Mouse (Mus musculus) left cerebral cortex, postnatal 25 days (tissue): Measurements from ENCODE around the gene Ebp. TPM values are rescaled to one million over a fixed set of nuclear protein-coding genes. Genes with fewer than 3 reads are reported as not detected.

Experiments
- DNase-seq, 2 experiments: peaks; one replicate each; pipeline ENCODE4 v3.0.0; 2022; ENCODE audit warnings: low spot score in 2 of 2, mixed read lengths in 1 of 2
- intact Hi-C: fragments of 180-260 bp; cut with DNase I; formaldehyde crosslinking; loops from one replicate; pipeline ENCODE4 v1.15.1; 2025
- total RNA-seq, 2 experiments: library from RNA; stranded (reverse); gene quantifications; 2 replicates each; pipeline ENCODE4 v1.2.3; 2021

Ebp gene
- total RNA-seq, 2 experiments from 2014 or later: 35.6 to 41.4 TPM

GRCm38 (mm10) chrX:8192640-8193418, 483 bp downstream of the Ebp start:
- intact Hi-C loops: loop anchor here (5.0 kb wide), 1 partner anchor 59 kb away; the partner anchor contains the start of gene Ftsj1
- DNase-seq: peak; percentile 74 to 90

DNA sequence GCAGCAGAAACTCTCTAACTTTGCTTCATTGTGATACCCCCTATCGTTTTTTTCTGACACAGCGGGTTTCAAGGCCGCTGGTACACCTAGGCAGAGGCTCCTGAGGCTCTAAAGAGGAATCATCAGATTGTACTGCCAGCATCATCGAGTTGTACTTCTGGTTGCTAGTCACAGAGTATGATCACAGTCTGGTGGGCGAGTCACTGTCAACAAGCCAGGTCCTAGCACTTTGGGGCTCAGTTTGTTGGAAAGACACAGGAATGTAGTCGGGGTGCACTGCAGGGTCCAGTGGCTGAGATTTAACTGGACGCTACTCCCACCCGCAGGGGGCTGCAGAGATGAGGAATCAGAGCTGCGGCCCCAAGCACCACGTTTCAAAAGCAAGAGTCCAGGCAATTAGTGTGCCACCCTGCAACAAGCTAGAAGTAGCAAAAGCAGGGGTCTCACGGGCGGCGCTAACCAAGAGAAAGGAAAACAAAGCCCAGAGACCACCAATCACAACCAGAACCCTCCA, 1.1 kb downstream of the Ebp start:
- DNase-seq: peak; percentile 11 to 13
- intact Hi-C loops: loop anchor here (5.0 kb wide), 1 partner anchor 60 kb away; the partner anchor contains the start of gene Ftsj1

DNA sequence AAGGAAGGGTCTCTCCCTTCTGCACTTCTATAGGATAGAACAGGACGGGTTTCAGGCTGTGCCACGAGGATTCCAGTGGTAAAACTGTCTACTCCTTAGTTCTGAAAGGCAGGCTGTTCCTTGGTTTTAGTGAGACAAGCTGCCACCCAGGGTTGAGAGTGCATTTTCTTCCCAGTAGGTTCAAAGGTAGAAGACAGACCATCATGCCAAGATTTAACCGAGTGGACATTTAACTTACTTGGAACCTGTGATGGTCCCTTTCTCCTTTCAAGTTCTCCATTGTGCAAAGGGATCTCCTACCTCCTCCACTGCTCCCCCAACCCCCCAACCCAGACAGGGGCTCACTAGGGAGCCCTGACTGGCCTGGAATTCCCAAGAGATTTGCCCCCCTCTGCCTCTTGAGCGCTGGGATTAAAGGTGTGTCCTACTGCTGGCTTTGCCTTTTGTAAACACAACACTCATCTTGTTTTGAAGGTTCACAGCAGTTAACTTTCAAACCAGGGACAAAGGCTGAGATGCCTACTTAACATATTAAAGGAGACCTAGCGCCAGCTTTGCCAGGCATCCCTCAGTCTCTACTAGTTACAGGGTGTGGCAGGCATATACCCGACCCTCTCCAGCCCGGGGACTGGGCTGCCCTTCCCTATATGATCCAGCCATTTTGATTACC, 10.3 kb downstream of the Ebp start:
- no peak for DNase-seq
- intact Hi-C loops: no loop called here

DNA sequence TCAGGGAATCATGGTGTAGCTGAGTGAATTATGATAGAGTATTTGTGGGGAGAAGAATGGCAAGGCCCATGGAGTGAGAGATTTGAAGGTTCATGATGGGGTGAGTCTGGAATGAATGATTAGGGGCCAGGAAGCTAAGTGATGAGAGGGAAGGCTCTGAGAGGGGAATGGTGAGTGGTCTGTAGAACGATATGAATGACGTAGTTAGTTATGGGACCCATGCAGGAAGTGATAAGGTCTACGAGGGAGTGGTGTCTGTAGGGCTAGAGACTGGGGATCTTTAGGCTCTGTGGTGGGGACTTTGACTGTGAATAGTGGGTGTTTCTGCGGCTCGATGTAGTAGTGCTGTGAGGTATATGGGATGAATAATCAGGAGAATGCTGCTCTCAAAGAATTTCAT, 13.7 kb downstream of the Ebp start:
- intact Hi-C loops: no loop called here
- DNase-seq: no peak

DNA sequence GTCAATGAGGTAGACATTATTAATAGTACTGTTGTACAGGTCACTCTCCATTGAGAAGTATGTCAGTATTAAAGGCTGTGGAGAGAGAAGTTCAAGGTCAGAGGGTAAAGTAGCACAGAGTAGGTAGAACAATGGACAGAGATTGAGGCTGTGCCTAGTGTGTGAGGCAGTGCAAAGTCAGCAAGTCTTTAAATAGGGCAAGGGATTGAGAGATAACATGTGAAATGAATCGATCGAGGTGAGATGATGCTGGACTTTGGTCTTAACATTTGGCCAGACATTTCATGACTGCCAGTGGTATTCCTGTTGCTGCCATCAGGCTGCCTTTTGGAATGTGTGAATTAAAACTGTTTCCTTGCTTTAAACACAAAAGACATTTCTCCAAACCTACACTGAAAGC, 14.4 kb downstream of the Ebp start:
- intact Hi-C loops: no loop called here
- DNase-seq: no peak

GRCm38 (mm10) chrX:8175504-8176385, 17.6 kb downstream of the Ebp start, which contains the start of gene Tbc1d25:
Gene Tbc1d25 (minus strand): TSS chrX:8176181.
- DNase-seq: peak; percentile 80 to 88
- intact Hi-C loops: no loop called here

- DNase-seq: no peak
- intact Hi-C loops: no loop called here
Observed at GRCm38 (mm10) chrX:8175169-8175503, 18.2 kb downstream of the Ebp start.

GRCm38 (mm10) chrX:8167716-8168647, 25.3 kb downstream of the Ebp start:
- intact Hi-C loops: no loop called here

GRCm38 (mm10) chrX:8164471-8164870, 28.8 kb downstream of the Ebp start:
- DNase-seq: no peak
- intact Hi-C loops: no loop called here

More at GRCm38 (mm10) chrX:8167716-8168647, 25.3 kb downstream of the Ebp start:
- no peak for DNase-seq

GRCm38 (mm10) chrX:8163076-8163475, 30.2 kb downstream of the Ebp start:
- intact Hi-C loops: no loop called here
- peak in 1 of 2 experiments; percentile 72 for DNase-seq

DNA sequence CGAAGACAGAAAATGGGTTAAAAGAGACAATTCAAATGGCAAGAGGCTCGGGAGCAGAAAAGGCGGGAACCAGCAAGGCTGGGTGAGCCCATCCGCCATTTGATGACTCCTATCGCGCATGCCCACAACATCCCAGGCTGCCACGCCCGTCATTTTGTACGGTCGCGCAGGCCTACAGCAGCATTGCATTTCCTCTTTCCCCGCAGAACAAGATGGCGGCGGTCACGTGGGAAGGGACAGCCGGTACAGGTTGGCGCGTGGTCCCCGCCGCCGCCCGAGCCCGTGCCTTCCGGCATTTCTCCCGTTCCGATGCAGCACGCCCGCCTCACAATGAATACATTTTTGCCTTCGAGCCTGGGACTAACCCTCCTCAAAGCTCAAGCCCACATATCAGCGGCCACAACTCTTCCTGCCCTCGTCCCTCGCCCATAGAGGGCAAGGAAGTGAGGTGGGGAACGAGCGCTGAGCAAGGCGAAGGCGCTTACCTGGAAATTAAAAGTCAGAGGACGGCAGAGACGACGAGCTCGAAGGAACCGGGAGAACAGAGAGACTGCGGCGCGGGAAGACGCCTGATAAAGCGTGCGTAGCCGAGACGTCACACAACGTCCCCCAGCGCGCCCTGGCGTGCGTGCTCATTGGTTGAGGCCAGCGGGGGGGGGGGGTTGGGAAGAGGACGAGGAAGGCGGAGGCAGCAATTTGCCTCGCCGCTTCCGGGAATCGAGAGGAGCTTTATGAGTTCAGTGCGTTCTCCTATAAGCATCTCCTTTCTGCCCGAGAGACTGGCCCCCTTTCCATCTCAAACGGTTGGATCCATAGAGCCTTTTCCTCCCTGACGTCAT, 47.9 kb downstream of the Ebp start, which contains the start of gene Rbm3:
Gene Rbm3 (minus strand): TSS at position 728 of the 839 bp plus-strand sequence.
- peak; percentile 86 to 92 for DNase-seq
- intact Hi-C loops: loop anchor here (1.0 kb wide), 1 partner anchor 13 kb away; the partner anchor contains the start of gene Wdr13

- intact Hi-C loops: no loop called here
- no peak for DNase-seq
Observed at GRCm38 (mm10) chrX:8143750-8144149, 49.6 kb downstream of the Ebp start.

DNA sequence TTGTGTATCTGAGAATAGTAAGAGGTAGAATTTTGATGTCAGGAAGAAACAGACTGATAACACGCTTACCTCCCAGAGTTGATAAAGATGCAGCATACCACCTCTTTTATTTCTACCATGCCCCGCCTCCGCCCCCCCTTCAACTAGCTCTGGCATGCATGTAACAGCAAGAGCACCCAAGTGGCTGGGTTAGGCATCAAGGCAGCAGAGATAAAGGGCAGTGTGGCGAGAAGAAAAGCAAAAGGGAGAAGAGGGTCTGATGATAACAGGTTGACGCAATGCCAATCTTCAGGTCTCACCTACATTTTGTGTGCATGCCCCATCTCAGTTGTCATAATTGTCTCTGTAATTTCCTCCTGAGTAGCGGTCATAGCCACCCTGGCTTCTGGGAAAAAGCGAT, 50.4 kb downstream of the Ebp start:
- no peak for DNase-seq
- intact Hi-C loops: no loop called here

DNA sequence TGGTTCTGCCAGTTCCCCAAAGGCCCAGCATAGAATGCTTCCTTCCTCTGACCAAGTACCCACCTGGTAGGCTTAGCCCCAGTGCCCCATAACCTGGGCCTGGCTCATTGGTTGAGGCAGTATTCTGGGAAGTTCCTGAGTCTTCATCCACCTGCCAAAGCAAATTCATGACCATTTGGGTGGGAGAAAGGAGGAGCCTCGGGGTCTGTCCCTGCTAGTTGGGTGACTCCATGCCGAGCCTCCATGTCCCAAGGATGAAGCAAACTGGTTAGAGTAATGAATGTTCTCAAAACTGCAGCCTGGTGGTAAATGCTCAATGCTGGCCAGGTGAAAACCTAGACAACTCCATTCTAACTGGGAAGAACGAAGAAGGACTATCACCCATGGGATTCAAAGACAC, 52.3 kb downstream of the Ebp start:
- intact Hi-C loops: no loop called here
- DNase-seq: no peak

DNA sequence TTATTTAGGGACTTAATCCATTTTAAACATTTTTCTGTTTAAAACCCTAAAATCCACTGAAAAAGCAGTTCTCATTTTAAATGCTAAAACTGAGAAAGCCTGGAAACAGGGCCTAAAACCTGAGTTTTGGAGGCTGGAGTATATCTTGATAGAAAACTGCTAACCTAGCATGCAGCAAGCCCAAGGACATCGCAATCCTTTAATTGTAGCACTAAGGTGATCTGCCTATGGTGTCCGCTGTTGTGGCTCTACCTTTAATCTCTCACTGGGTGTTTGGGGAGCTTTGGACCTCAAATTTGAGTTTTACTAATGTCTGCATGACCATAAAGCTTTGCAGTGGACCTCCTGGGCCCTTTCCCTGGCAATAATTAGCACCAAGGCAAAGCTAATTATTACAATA, 52.9 kb downstream of the Ebp start:
- no peak for DNase-seq
- intact Hi-C loops: no loop called here

DNA sequence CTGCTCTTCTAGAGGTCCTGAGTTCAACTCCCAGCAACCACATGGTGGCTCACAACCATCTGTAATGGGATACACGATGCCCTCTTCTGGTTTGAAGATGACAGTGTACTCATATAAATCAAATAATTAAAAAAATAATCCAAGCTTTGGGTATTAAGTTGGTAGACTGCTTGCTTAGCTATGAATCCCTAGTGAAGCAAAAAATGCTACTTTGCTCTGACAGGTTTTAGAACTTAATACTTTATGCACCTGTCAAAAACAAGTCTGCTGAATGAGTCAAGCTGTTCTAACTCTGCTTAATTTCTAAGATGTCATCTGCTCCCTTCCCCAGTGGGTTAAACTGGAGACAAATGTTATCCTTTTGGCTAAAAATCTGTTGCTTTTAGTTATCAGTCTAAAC, 53.8 kb downstream of the Ebp start:
- intact Hi-C loops: no loop called here

GRCm38 (mm10) chrX:8135886-8136285, 57.4 kb downstream of the Ebp start:
- no peak for DNase-seq
- intact Hi-C loops: no loop called here

More for the DNA sequence above, 53.8 kb downstream of the Ebp start:
- no peak for DNase-seq
